Mouse (Mus musculus) heart, postnatal 0 days (tissue): ENCODE data around the gene Cd2.
A peak's percentile ranks its signal among the peaks of the same experiment; 100 is the strongest.

Experiments
- CTCF ChIP-seq: IDR thresholded peaks from 2 replicates; pipeline ENCODE4 v1.5.1; 2016; ENCODE audit warnings: antibody characterized with exemption, control low read depth, low read depth
- EP300 ChIP-seq: IDR thresholded peaks from 2 replicates; pipeline ENCODE4 v1.6.1; 2016; ENCODE audit warnings: antibody characterized with exemption, low read depth

- peak; percentile 44 for TF ChIP-seq CTCF
- TF ChIP-seq EP300, result no peak
Observed at GRCm38 (mm10) chr3:101318115-101318514, 30.4 kb upstream of the Cd2 start.
